Mouse (Mus musculus): ENCODE data around the gene Rab7b.

Rab7b gene

GRCm38 (mm10) chr1:131734657-131735273 is 46.3 kb downstream of the Rab7b start:
- TF ChIP-seq NANOG (IDR thresholded peaks at IDR 0.05; ENCODE audit: borderline replicate concordance, low read length), result no peak
- no peak for TF ChIP-seq CTCF (conservative IDR thresholded peaks at IDR 0.05; ENCODE audit: low read length)
- TF ChIP-seq POU5F1 (IDR thresholded peaks at IDR 0.05; ENCODE audit: borderline replicate concordance, low read length), result no peak
- Histone ChIP-seq H3K4me1 (replicated peaks; ENCODE audit: low read depth, low read length) (no peaks in the 10 kb centered on the region), H3K27me3 (ENCODE audit: insufficient read depth, low read length) (0 out of 2 replicates have a peak, but pooled peaks cover 3% of the 10 kb centered on the region), H3K36me3 (ENCODE audit: insufficient read depth, low read length) (no peaks in the 10 kb centered on the region), H3K4me3 (replicated peaks; ENCODE audit: low read length) (no peak overlapping the region), H3K9me3 (ENCODE audit: low read length) (peaks cover 69% of the 10 kb centered on the region)

- Histone ChIP-seq H3K9me3 (ENCODE audit: low read length) (peaks cover 57% of the 10 kb centered on the region), H3K36me3 (ENCODE audit: insufficient read depth, low read length) (no peaks in the 10 kb centered on the region), H3K4me3 (replicated peaks; ENCODE audit: low read length) (no peak overlapping the region), H3K4me1 (replicated peaks; ENCODE audit: low read depth, low read length) (no peaks in the 10 kb centered on the region), H3K27me3 (ENCODE audit: insufficient read depth, low read length) (0 out of 2 replicates have a peak, but pooled peaks cover 3% of the 10 kb centered on the region)
- TF ChIP-seq NANOG (IDR thresholded peaks at IDR 0.05; ENCODE audit: borderline replicate concordance, low read length), result no peak
- no peak for TF ChIP-seq POU5F1 (IDR thresholded peaks at IDR 0.05; ENCODE audit: borderline replicate concordance, low read length)
- no peak for TF ChIP-seq CTCF (conservative IDR thresholded peaks at IDR 0.05; ENCODE audit: low read length)
These were observed 48.0 kb downstream of the Rab7b start for GRCm38 (mm10) chr1:131736494-131736893.

GRCm38 (mm10) chr1:131737269-131737668 is 48.8 kb downstream of the Rab7b start:
- Histone ChIP-seq H3K27me3 (ENCODE audit: insufficient read depth, low read length) (0 out of 2 replicates have a peak, but pooled peaks cover 3% of the 10 kb centered on the region), H3K36me3 (ENCODE audit: insufficient read depth, low read length) (no peaks in the 10 kb centered on the region), H3K9me3 (ENCODE audit: low read length) (peaks cover 49% of the 10 kb centered on the region), H3K4me1 (replicated peaks; ENCODE audit: low read depth, low read length) (no peaks in the 10 kb centered on the region), H3K4me3 (replicated peaks; ENCODE audit: low read length) (no peak overlapping the region)
- no peak for TF ChIP-seq NANOG (IDR thresholded peaks at IDR 0.05; ENCODE audit: borderline replicate concordance, low read length)
- no peak for TF ChIP-seq CTCF (conservative IDR thresholded peaks at IDR 0.05; ENCODE audit: low read length)
- TF ChIP-seq POU5F1 (IDR thresholded peaks at IDR 0.05; ENCODE audit: borderline replicate concordance, low read length), result no peak

GRCm38 (mm10) chr1:131738760-131739159 is 50.3 kb downstream of the Rab7b start:
- peaks cover 5% of the 10 kb centered on the region for H3K4me1 ChIP-seq (replicated peaks; ENCODE audit: low read depth, low read length)

GRCm38 (mm10) chr1:131739481-131740160 is 51.1 kb downstream of the Rab7b start:
- Histone ChIP-seq H3K4me3 (replicated peaks; ENCODE audit: low read length) (no peak overlapping the region), H3K4me1 (replicated peaks; ENCODE audit: low read depth, low read length) (peaks cover 13% of the 10 kb centered on the region), H3K36me3 (ENCODE audit: insufficient read depth, low read length) (no peaks in the 10 kb centered on the region), H3K27me3 (ENCODE audit: insufficient read depth, low read length) (peaks cover 13% of the 10 kb centered on the region; the same call in 1 of the 2 replicates), H3K9me3 (ENCODE audit: low read length) (peaks cover 26% of the 10 kb centered on the region)
- TF ChIP-seq CTCF (conservative IDR thresholded peaks at IDR 0.05; ENCODE audit: low read length) (no peak), POU5F1 (IDR thresholded peaks at IDR 0.05; ENCODE audit: borderline replicate concordance, low read length) (no peak), NANOG (IDR thresholded peaks at IDR 0.05; ENCODE audit: borderline replicate concordance, low read length) (no peak)

More at GRCm38 (mm10) chr1:131738760-131739159, 50.3 kb downstream of the Rab7b start:
- TF ChIP-seq NANOG (IDR thresholded peaks at IDR 0.05; ENCODE audit: borderline replicate concordance, low read length) (no peak), CTCF (conservative IDR thresholded peaks at IDR 0.05; ENCODE audit: low read length) (no peak), POU5F1 (IDR thresholded peaks at IDR 0.05; ENCODE audit: borderline replicate concordance, low read length) (no peak)
- Histone ChIP-seq H3K27me3 (ENCODE audit: insufficient read depth, low read length) (peaks cover 7% of the 10 kb centered on the region; the same call in 1 of the 2 replicates), H3K9me3 (ENCODE audit: low read length) (peaks cover 35% of the 10 kb centered on the region), H3K4me3 (replicated peaks; ENCODE audit: low read length) (no peak overlapping the region), H3K36me3 (ENCODE audit: insufficient read depth, low read length) (no peaks in the 10 kb centered on the region)

GRCm38 (mm10) chr1:131743868-131744464 is 55.5 kb downstream of the Rab7b start, which contains the start of gene Slc26a9:
Slc26a9 (plus strand) TSS chr1:131744022.
- no peak for TF ChIP-seq NANOG (IDR thresholded peaks at IDR 0.05; ENCODE audit: borderline replicate concordance, low read length)
- no peak for TF ChIP-seq CTCF (conservative IDR thresholded peaks at IDR 0.05; ENCODE audit: low read length)
- no peak for TF ChIP-seq POU5F1 (IDR thresholded peaks at IDR 0.05; ENCODE audit: borderline replicate concordance, low read length)
- no peaks in the 10 kb centered on the region for H3K36me3 ChIP-seq (ENCODE audit: insufficient read depth, low read length)

GRCm38 (mm10) chr1:131745391-131745790 is 56.9 kb downstream of the Rab7b start:
- Histone ChIP-seq H3K9me3 (ENCODE audit: low read length) (no peaks in the 10 kb centered on the region), H3K27me3 (ENCODE audit: insufficient read depth, low read length) (peaks cover 40% of the 10 kb centered on the region), H3K4me1 (replicated peaks; ENCODE audit: low read depth, low read length) (peaks cover 63% of the 10 kb centered on the region), H3K4me3 (replicated peaks; ENCODE audit: low read length) (no peak overlapping the region; the same call in 1 of the 2 replicates), H3K36me3 (ENCODE audit: insufficient read depth, low read length) (no peaks in the 10 kb centered on the region)
- TF ChIP-seq CTCF (conservative IDR thresholded peaks at IDR 0.05; ENCODE audit: low read length), result no peak
- TF ChIP-seq NANOG (IDR thresholded peaks at IDR 0.05; ENCODE audit: borderline replicate concordance, low read length), result peak; percentile 23; the same call in 1 of the 2 replicates

More at GRCm38 (mm10) chr1:131743868-131744464, 55.5 kb downstream of the Rab7b start, which contains the start of gene Slc26a9:
- Histone ChIP-seq H3K27me3 (ENCODE audit: insufficient read depth, low read length) (peaks cover 26% of the 10 kb centered on the region), H3K4me3 (replicated peaks; ENCODE audit: low read length) (no peak within 1 kb of the TSS), H3K4me1 (replicated peaks; ENCODE audit: low read depth, low read length) (peaks cover 54% of the 10 kb centered on the region), H3K9me3 (ENCODE audit: low read length) (no peaks in the 10 kb centered on the region)

GRCm38 (mm10) chr1:131747761-131748160 is 59.3 kb downstream of the Rab7b start:
- Histone ChIP-seq H3K4me3 (replicated peaks; ENCODE audit: low read length) (no peak overlapping the region), H3K9me3 (ENCODE audit: low read length) (no peaks in the 10 kb centered on the region), H3K36me3 (ENCODE audit: insufficient read depth, low read length) (no peaks in the 10 kb centered on the region), H3K4me1 (replicated peaks; ENCODE audit: low read depth, low read length) (peaks cover 66% of the 10 kb centered on the region), H3K27me3 (ENCODE audit: insufficient read depth, low read length) (peaks cover 63% of the 10 kb centered on the region)
- TF ChIP-seq NANOG (IDR thresholded peaks at IDR 0.05; ENCODE audit: borderline replicate concordance, low read length), result no peak
- no peak for TF ChIP-seq CTCF (conservative IDR thresholded peaks at IDR 0.05; ENCODE audit: low read length)
- TF ChIP-seq POU5F1 (IDR thresholded peaks at IDR 0.05; ENCODE audit: borderline replicate concordance, low read length), result no peak

Measured in E14TG2a.4 (cell line).